Mouse (Mus musculus) G1E (cell line): ENCODE results near the gene Ctnnbip1. TPM values are rescaled to one million over a fixed set of nuclear protein-coding genes. Genes with fewer than 3 reads are reported as not detected.

ENCODE experiments used
- ATAC-seq: 2 replicates; pipeline ENCODE4 v1.8.0; 2016; ENCODE audit warnings: mild to moderate bottlenecking; ENCODE audit not compliant: insufficient number of reproducible peaks, poor library complexity, low FRiP score, severe bottlenecking; ENCODE audit errors: extremely low read depth
- DNase-seq: peaks from one replicate; pipeline ENCODE4 v3.0.0; 2012; ENCODE audit warnings: low spot score
- H3K27me3 ChIP-seq: 2 replicates; pipeline ENCODE4 v1.6.1; 2012; ENCODE audit warnings: mild to moderate bottlenecking, low read length, inconsistent platforms; ENCODE audit not compliant: insufficient read depth
- H3K36me3 ChIP-seq: replicated peaks from 2 replicates; pipeline ENCODE3; 2012; ENCODE audit warnings: mild to moderate bottlenecking, inconsistent platforms
- H3K4me1 ChIP-seq: 2 replicates; pipeline ENCODE4 v1.6.1; 2012; ENCODE audit warnings: low read depth, low read length, inconsistent platforms, mixed read lengths; ENCODE audit not compliant: insufficient read depth
- H3K4me3 ChIP-seq: 2 replicates; pipeline ENCODE4 v1.5.1; 2012; ENCODE audit warnings: low read depth, mild to moderate bottlenecking, inconsistent platforms, low read length, moderate library complexity, mixed read lengths
- H3K9me3 ChIP-seq: replicated peaks from 2 replicates; pipeline ENCODE4 v1.6.1; 2012; ENCODE audit warnings: inconsistent platforms
- CTCF ChIP-seq: IDR thresholded peaks from 2 replicates; pipeline ENCODE4 v1.5.1; 2012; ENCODE audit warnings: low read depth, low read length, inconsistent platforms, mixed read lengths
- GATA1 ChIP-seq: IDR thresholded peaks from 2 replicates; pipeline ENCODE4 v1.6.1; 2012; ENCODE audit warnings: borderline replicate concordance, low read length, inconsistent platforms, mixed read lengths
- GATA2 ChIP-seq: IDR thresholded peaks from 2 replicates; pipeline ENCODE4 v1.6.1; 2012; ENCODE audit warnings: low read depth, low read length, inconsistent platforms, borderline replicate concordance
- POLR2AphosphoS5 ChIP-seq: IDR thresholded peaks from 2 replicates; pipeline ENCODE4 v1.6.1; 2012; ENCODE audit warnings: low read depth, low read length, inconsistent platforms; ENCODE audit not compliant: insufficient replicate concordance
- TAL1 ChIP-seq: conservative IDR thresholded peaks from 2 replicates; pipeline ENCODE4 v1.6.1; 2012; ENCODE audit warnings: low read depth, low read length, inconsistent platforms, mixed read lengths
- polyA plus RNA-seq: library from polyadenylated mRNA; stranded (reverse); fragments of >175 nt; gene quantifications from 2 replicates; pipeline ENCODE4 v1.2.3, GENCODE M21; 2012
- total RNA-seq, 2 experiments: library from RNA; stranded (forward) in 1 of 2; stranded (reverse) in 1 of 2; fragments of 200-1000 nt in 1 of 2; fragments of >200 nt in 1 of 2; fragmentation: Nextera tagmentation in 1 of 2; gene quantifications; 2 replicates each; pipeline ENCODE4 v1.2.3; 2014 to 2017

Gene Ctnnbip1
- total and polyA plus RNA-seq, 3 experiments: 0.98 to 2.9 (median 1.3) TPM

DNA sequence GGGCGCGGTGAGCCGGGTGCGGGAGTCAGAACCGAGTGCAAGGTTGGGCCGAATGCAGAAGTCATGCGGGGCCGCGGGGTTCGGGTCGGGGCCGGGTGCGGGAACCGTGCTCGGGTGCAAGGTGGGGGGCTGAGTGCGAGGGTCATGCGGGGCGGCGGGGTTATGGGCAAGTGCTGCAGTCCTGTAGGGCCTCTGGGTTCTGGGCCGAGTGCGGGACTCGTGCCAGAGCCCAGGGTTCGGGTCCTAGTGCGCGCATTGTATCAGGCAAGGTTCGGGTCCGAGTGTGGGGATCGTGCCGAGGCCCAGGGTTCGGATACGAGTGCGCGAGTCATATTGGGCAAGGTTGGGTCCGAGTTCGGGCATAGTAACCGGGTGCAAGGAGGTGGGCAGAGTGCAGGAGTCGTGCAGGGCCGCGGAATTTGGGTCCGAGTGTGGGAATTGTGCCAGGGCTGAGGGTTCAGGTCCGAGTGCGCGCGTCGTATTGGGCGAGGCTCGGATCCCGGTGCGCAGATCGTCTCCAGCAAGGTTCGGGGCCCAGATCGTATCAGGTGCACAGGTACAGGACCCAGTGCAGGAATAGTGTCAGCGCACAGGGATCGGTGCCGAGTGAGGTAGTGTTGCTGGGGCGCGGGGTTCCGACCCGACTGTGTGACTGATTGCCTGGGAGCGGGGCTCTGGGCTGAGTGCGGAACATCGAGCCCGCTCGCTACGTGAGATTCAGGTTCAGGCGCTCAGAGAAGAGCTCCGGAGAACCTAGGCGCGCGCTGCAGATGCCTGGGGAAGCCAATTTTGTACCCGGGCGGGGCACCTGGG lies 69.0 kb downstream of the Ctnnbip1 start:
- Histone ChIP-seq H3K4me1 (no peaks in the 10 kb centered on the region), H3K27me3 (peaks cover 5% of the 10 kb centered on the region; the same call in 1 of the 2 replicates), H3K36me3 (no peaks in the 10 kb centered on the region), H3K4me3 (no peak overlapping the region), H3K9me3 (peaks cover 13% of the 10 kb centered on the region)
- TF ChIP-seq CTCF: no peak
- DNase-seq (no peak), ATAC-seq (no peak)

DNA sequence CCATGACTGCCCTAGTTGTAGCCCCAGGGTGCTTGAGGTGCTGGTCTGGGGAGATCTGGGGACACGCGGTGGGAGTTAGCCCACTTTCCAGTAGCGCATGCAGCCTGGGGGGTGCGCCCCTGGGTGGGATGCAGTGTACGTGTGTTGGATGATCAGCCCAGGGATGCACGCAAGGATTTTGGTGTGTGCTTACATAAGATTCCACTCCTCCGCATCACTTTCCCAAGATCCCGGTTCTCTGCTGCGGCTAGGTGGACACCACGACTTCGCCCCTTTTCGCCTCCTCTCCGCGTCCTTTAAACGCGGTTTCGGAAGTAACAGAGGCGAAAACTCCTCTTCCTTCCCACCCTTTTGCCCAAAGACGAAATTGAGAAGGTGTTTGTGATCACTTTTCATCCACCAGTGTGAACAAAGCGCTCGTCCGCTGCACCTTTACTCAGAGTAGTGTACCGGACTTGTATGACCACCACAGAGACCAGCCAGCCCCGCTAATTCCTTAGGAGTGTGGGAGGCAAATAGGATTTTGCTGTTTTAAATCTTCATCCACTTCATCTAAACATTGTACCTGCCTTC lies 69.6 kb downstream of the Ctnnbip1 start:
- Histone ChIP-seq H3K4me3 (no peak overlapping the region), H3K27me3 (peaks cover 5% of the 10 kb centered on the region; the same call in 1 of the 2 replicates), H3K9me3 (peaks cover 13% of the 10 kb centered on the region), H3K36me3 (no peaks in the 10 kb centered on the region), H3K4me1 (no peaks in the 10 kb centered on the region)
- ATAC-seq (no peak), DNase-seq (no peak)
- TF ChIP-seq CTCF: no peak
- no peak for TF ChIP-seq GATA2
- TF ChIP-seq GATA1: no peak
- no peak for TF ChIP-seq TAL1
- TF ChIP-seq POLR2AphosphoS5: no peak

DNA sequence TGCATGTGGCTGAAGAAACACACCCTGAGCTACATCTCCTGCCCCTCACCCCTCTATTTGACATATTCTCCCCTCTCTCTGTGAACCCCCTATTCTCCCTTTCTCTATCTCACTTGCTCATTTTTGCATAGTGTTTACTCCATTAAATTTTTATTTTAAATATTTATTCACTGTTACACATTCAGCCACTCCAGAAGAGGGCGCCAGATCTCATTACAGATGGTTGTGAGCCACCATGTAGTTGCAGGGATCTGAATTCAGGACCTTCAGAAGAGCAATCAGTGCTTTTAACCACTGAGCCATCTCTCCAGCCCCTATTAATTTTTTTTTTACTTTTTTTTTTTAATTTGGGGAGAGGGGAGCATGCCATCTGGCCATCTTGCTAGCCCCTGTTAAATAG lies 72.2 kb downstream of the Ctnnbip1 start:
- Histone ChIP-seq H3K4me3 (no peak overlapping the region), H3K4me1 (no peaks in the 10 kb centered on the region), H3K36me3 (no peaks in the 10 kb centered on the region), H3K9me3 (peaks cover 13% of the 10 kb centered on the region), H3K27me3 (peaks cover 5% of the 10 kb centered on the region; the same call in 1 of the 2 replicates)
- ATAC-seq (no peak), DNase-seq (no peak)
- no peak for TF ChIP-seq GATA2
- no peak for TF ChIP-seq POLR2AphosphoS5

DNA sequence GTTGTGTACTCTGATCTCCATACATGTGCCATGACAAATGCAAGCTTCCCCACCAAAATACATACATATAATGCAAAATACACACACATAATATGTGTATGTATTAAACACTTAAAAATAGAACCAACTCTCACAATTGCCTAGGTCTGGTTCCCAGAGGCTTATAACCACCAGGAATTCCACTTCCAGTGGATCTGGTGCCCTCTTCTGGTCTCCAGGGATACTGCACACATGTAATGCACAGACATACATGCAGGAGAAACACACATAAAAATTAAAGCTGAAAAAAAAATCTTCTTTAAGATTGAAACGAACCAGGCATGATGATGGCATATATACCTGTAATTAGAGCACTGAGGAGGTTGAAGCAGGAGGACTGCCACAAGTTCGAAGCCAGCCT lies 73.5 kb downstream of the Ctnnbip1 start:
- ATAC-seq (no peak), DNase-seq (no peak)
- peaks cover 12% of the 10 kb centered on the region for H3K9me3 ChIP-seq
- H3K27me3 ChIP-seq: peaks cover 8% of the 10 kb centered on the region; the same call in 1 of the 2 replicates
- no peaks in the 10 kb centered on the region for H3K4me1 ChIP-seq
- TF ChIP-seq GATA2 (no peak), CTCF (no peak), GATA1 (no peak), TAL1 (no peak), POLR2AphosphoS5 (no peak)
- no peak overlapping the region for H3K4me3 ChIP-seq
- H3K36me3 ChIP-seq: no peaks in the 10 kb centered on the region

DNA sequence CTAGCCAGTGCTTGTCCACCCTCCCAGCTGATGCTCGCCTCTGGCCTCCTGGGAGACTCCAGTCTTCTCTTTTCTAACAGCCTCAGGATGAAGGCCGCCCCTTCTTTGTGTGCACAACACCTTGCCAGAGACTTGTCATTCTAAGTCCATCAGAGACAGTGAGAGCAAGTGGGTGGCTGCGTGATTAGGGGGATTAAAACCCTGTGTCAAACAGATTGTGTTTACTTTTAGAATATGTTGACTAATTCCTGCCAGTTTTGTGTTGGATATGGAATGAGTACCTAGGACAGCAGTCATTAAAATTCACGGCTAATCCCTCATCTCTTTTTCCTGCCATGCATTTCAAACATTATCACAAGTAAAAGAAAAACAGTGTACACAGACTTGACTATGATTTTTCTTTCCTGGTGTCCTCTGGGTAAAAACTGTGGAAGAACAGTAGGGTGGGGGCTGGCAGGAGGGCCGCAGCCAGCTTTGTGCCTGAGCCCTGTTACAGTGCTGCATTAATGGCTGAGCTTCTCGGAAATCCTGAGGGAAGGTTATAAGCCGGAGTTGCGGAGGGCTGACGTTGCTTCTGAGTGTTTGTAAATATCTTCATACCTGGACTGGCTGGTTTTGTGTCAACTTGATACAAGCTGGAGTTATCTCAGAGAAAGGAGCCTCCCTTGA lies 77.0 kb downstream of the Ctnnbip1 start:
- ATAC-seq: no peak
- TF ChIP-seq CTCF: no peak
- no peak for TF ChIP-seq GATA1
- no peak for TF ChIP-seq TAL1
- TF ChIP-seq POLR2AphosphoS5: no peak
- TF ChIP-seq GATA2: no peak
- no peak for DNase-seq
- peaks cover 7% of the 10 kb centered on the region; the same call in 1 of the 2 replicates for H3K27me3 ChIP-seq
- no peaks in the 10 kb centered on the region for H3K9me3 ChIP-seq
- H3K36me3 ChIP-seq: no peaks in the 10 kb centered on the region
- H3K4me1 ChIP-seq: no peaks in the 10 kb centered on the region
- H3K4me3 ChIP-seq: no peak overlapping the region

DNA sequence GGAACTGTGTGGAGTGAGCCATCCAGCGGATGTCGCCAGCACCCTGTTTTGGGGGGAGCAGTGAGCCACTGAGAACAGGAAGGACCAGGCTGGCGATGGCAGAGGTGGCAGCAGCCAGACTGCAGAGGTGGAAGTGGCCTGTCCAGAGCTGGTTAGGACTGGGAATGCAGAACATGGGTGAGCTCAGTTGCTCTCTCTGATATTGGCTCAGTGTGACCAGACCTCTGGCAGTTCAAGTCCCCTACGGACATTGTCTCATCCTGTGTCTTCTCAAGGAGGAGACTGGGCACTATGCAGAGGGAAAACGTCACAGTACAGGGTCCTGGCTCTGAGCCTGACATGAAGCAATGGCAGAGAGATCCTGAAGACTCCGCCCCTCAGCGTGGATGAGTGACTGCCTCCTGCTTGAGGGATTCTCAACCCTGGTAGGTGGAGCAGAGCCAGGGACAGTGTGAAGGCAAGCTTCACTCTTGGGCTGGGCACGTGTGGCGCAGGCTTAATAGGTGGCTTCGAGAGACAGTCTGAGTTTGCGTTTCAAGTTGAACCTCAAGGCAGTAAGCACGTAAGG lies 79.7 kb downstream of the Ctnnbip1 start:
- H3K27me3 ChIP-seq: peaks cover 9% of the 10 kb centered on the region; the same call in 1 of the 2 replicates
- TF ChIP-seq GATA2: no peak
- no peak for TF ChIP-seq TAL1
- TF ChIP-seq POLR2AphosphoS5: no peak
- TF ChIP-seq GATA1: no peak
- no peak for TF ChIP-seq CTCF
- ATAC-seq: no peak

More for the DNA sequence above, 79.7 kb downstream of the Ctnnbip1 start:
- DNase-seq: no peak
- H3K9me3 ChIP-seq: no peaks in the 10 kb centered on the region
- H3K4me1 ChIP-seq: no peaks in the 10 kb centered on the region
- H3K36me3 ChIP-seq: no peaks in the 10 kb centered on the region
- no peak overlapping the region for H3K4me3 ChIP-seq
